Mouse (Mus musculus): ENCODE measurements around the gene Gm14401. TPM values are rescaled to one million over a fixed set of nuclear protein-coding genes. Genes with fewer than 3 reads are reported as not detected.
"Not testable (repeated sequence)": the region's sequence is repeated elsewhere in the genome, so short reads cannot be mapped to it uniquely, and the experiment has no call there.

Gene Gm14401
- not detected in 2 replicates for polyA plus RNA-seq (2015; fragmentation: Nextera tagmentation; extraction: Ambion mirVana)

- ATAC-seq (ENCODE audit: low FRiP score, low TSS enrichment); H3K9me3 ChIP-seq (ENCODE audit: low read length); H3K4me2 ChIP-seq (replicated peaks; ENCODE audit: low read depth, low read length); H3K27ac ChIP-seq (ENCODE audit: low read length); H3K4me3 ChIP-seq (ENCODE audit: low read length); H3K27me3 ChIP-seq (ENCODE audit: insufficient read depth, low read length); H3K9ac ChIP-seq (replicated peaks; ENCODE audit: low read length); H3K36me3 ChIP-seq (ENCODE audit: insufficient read depth, low read length); H3K4me1 ChIP-seq (ENCODE audit: insufficient read depth, low read length): not testable (repeated sequence)
- 67% methylated on average over 7 of the region's 7 CpGs for WGBS
Measured at GRCm38 (mm10) chr2:177073432-177074423, at the start of gene Gm14401. Gene Gm14401, plus strand, starts transcription at chr2:177074320.

GRCm38 (mm10) chr2:177072807-177073206 is 1.3 kb upstream of the Gm14401 start:
- not testable (repeated sequence) for ATAC-seq (ENCODE audit: low FRiP score, low TSS enrichment); H3K27ac ChIP-seq (ENCODE audit: low read length); H3K4me1 ChIP-seq (ENCODE audit: insufficient read depth, low read length); H3K9me3 ChIP-seq (ENCODE audit: low read length); H3K4me3 ChIP-seq (ENCODE audit: low read length); H3K36me3 ChIP-seq (ENCODE audit: insufficient read depth, low read length); H3K4me2 ChIP-seq (replicated peaks; ENCODE audit: low read depth, low read length); H3K9ac ChIP-seq (replicated peaks; ENCODE audit: low read length); H3K27me3 ChIP-seq (ENCODE audit: insufficient read depth, low read length)
- WGBS = 88% methylated on average over 1 of the region's 1 CpGs

- H3K9ac ChIP-seq (replicated peaks; ENCODE audit: low read length); H3K4me1 ChIP-seq (ENCODE audit: insufficient read depth, low read length); H3K27ac ChIP-seq (ENCODE audit: low read length); ATAC-seq (ENCODE audit: low FRiP score, low TSS enrichment); H3K4me2 ChIP-seq (replicated peaks; ENCODE audit: low read depth, low read length); H3K36me3 ChIP-seq (ENCODE audit: insufficient read depth, low read length); H3K4me3 ChIP-seq (ENCODE audit: low read length); H3K9me3 ChIP-seq (ENCODE audit: low read length); H3K27me3 ChIP-seq (ENCODE audit: insufficient read depth, low read length): not testable (repeated sequence)
Measured at GRCm38 (mm10) chr2:177075015-177075414, 895 bp downstream of the Gm14401 start.

GRCm38 (mm10) chr2:177079866-177080265 is 5.7 kb downstream of the Gm14401 start:
- 66% methylated on average over 1 of the region's 1 CpGs for WGBS
- H3K4me1 ChIP-seq (ENCODE audit: insufficient read depth, low read length); H3K9ac ChIP-seq (replicated peaks; ENCODE audit: low read length); ATAC-seq (ENCODE audit: low FRiP score, low TSS enrichment); H3K9me3 ChIP-seq (ENCODE audit: low read length); H3K4me3 ChIP-seq (ENCODE audit: low read length); H3K27ac ChIP-seq (ENCODE audit: low read length); H3K27me3 ChIP-seq (ENCODE audit: insufficient read depth, low read length); H3K36me3 ChIP-seq (ENCODE audit: insufficient read depth, low read length); H3K4me2 ChIP-seq (replicated peaks; ENCODE audit: low read depth, low read length): not testable (repeated sequence)

- H3K27me3 ChIP-seq (ENCODE audit: insufficient read depth, low read length); H3K27ac ChIP-seq (ENCODE audit: low read length); H3K4me3 ChIP-seq (ENCODE audit: low read length); H3K9ac ChIP-seq (replicated peaks; ENCODE audit: low read length); H3K4me1 ChIP-seq (ENCODE audit: insufficient read depth, low read length); H3K9me3 ChIP-seq (ENCODE audit: low read length); H3K36me3 ChIP-seq (ENCODE audit: insufficient read depth, low read length); H3K4me2 ChIP-seq (replicated peaks; ENCODE audit: low read depth, low read length); ATAC-seq (ENCODE audit: low FRiP score, low TSS enrichment): not testable (repeated sequence)
- WGBS = 80% methylated on average over 5 of the region's 5 CpGs
Measured at GRCm38 (mm10) chr2:177109086-177109485, 35.0 kb downstream of the Gm14401 start.

GRCm38 (mm10) chr2:177129097-177129496 is 55.0 kb downstream of the Gm14401 start:
- not testable (repeated sequence) for H3K9ac ChIP-seq (replicated peaks; ENCODE audit: low read length); ATAC-seq (ENCODE audit: low FRiP score, low TSS enrichment); H3K4me3 ChIP-seq (ENCODE audit: low read length); H3K4me2 ChIP-seq (replicated peaks; ENCODE audit: low read depth, low read length); H3K27ac ChIP-seq (ENCODE audit: low read length); H3K36me3 ChIP-seq (ENCODE audit: insufficient read depth, low read length); H3K9me3 ChIP-seq (ENCODE audit: low read length); H3K27me3 ChIP-seq (ENCODE audit: insufficient read depth, low read length); H3K4me1 ChIP-seq (ENCODE audit: insufficient read depth, low read length)
- 45% methylated on average over 1 of the region's 1 CpGs for whole genome bisulfite sequencing

Other genes starting within 250 kb of the Gm14401 start
- not detected in 2 replicates for gene Gm14408, start 243.2 kb upstream of the Gm14401 start, polyA plus RNA-seq (2015; fragmentation: Nextera tagmentation; extraction: Ambion mirVana)
- 6.3 and 11.7 TPM in 2 replicates for gene Gm14296, start 146.5 kb upstream of the Gm14401 start, polyA plus RNA-seq (2015; fragmentation: Nextera tagmentation; extraction: Ambion mirVana)
- 9.8 and 11.7 TPM in 2 replicates for gene Gm14419, start 73.4 kb upstream of the Gm14401 start, polyA plus RNA-seq (2015; fragmentation: Nextera tagmentation; extraction: Ambion mirVana)
- gene Gm14410, start 132.1 kb downstream of the Gm14401 start, polyA plus RNA-seq (2015; fragmentation: Nextera tagmentation; extraction: Ambion mirVana) = 22.1 and 29.9 TPM in 2 replicates
- gene Gm14409, start 192.7 kb downstream of the Gm14401 start, polyA plus RNA-seq (2015; fragmentation: Nextera tagmentation; extraction: Ambion mirVana) = not detected in 2 replicates
- gene Gm14412, start 250.0 kb downstream of the Gm14401 start, polyA plus RNA-seq (2015; fragmentation: Nextera tagmentation; extraction: Ambion mirVana) = 0.14 and 0.40 TPM in 2 replicates

All from kidney, embryonic 16.5 days (tissue).